Mouse (Mus musculus): Measurements from ENCODE around the gene Card19. TPM values are rescaled to one million over a fixed set of nuclear protein-coding genes. Genes with fewer than 3 reads are reported as not detected.

Gene Card19
- polyA plus RNA-seq, 1 experiment from 2014 or later: 26.2 TPM

GRCm38 (mm10) chr13:49163645-49164044, 52.2 kb downstream of the Card19 start:
- H3K27me3 ChIP-seq (replicated peaks; ENCODE audit: control insufficient read depth, insufficient read depth, low read length): peaks cover 6% of the 10 kb centered on the region; the same call in 1 of the 2 replicates
- H3K4me2 ChIP-seq: no peak overlapping the region
- no peaks in the 10 kb centered on the region for H3K9me3 ChIP-seq (ENCODE audit: control insufficient read depth, low read length)
- no peak for DNase-seq (ENCODE audit: low spot score)
- H3K4me3 ChIP-seq (ENCODE audit: low read depth, low read length): no peak overlapping the region
- H3K36me3 ChIP-seq (ENCODE audit: control insufficient read depth, insufficient read depth, low read length): no peaks in the 10 kb centered on the region
- H3K9ac ChIP-seq (ENCODE audit: low read depth, low read length): no peak overlapping the region
- no peak for ATAC-seq (replicated peaks; ENCODE audit: low FRiP score)
- H3K27ac ChIP-seq (ENCODE audit: low read depth, low read length): no peak overlapping the region
- no peaks in the 10 kb centered on the region for H3K4me1 ChIP-seq (replicated peaks; ENCODE audit: control insufficient read depth, insufficient read depth, low read length)
- WGBS: 29% methylated on average over 7 of the region's 7 CpGs

- Histone ChIP-seq H3K27ac (ENCODE audit: low read depth, low read length) (no peak overlapping the region), H3K36me3 (ENCODE audit: control insufficient read depth, insufficient read depth, low read length) (no peaks in the 10 kb centered on the region), H3K27me3 (replicated peaks; ENCODE audit: control insufficient read depth, insufficient read depth, low read length) (peaks cover 6% of the 10 kb centered on the region; the same call in 1 of the 2 replicates), H3K9ac (ENCODE audit: low read depth, low read length) (no peak overlapping the region), H3K4me3 (ENCODE audit: low read depth, low read length) (no peak overlapping the region), H3K4me1 (replicated peaks; ENCODE audit: control insufficient read depth, insufficient read depth, low read length) (no peaks in the 10 kb centered on the region), H3K4me2 (no peak overlapping the region), H3K9me3 (ENCODE audit: control insufficient read depth, low read length) (no peaks in the 10 kb centered on the region)
- no peak for DNase-seq (ENCODE audit: low spot score)
- no peak for ATAC-seq (replicated peaks; ENCODE audit: low FRiP score)
- 42% methylated on average over 4 of the region's 4 CpGs for WGBS
These were observed 53.1 kb downstream of the Card19 start for GRCm38 (mm10) chr13:49162722-49163121.

- ATAC-seq (replicated peaks; ENCODE audit: low FRiP score) (no peak), DNase-seq (ENCODE audit: low spot score) (no peak)
- H3K27ac ChIP-seq (ENCODE audit: low read depth, low read length): no peak overlapping the region
- no peak overlapping the region for H3K9ac ChIP-seq (ENCODE audit: low read depth, low read length)
- H3K4me3 ChIP-seq (ENCODE audit: low read depth, low read length): no peak overlapping the region
- H3K36me3 ChIP-seq (ENCODE audit: control insufficient read depth, insufficient read depth, low read length): no peaks in the 10 kb centered on the region
- H3K4me1 ChIP-seq (replicated peaks; ENCODE audit: control insufficient read depth, insufficient read depth, low read length): no peaks in the 10 kb centered on the region
- H3K4me2 ChIP-seq: no peak overlapping the region
- WGBS: 56% methylated on average over 2 of the region's 2 CpGs
- peaks cover 6% of the 10 kb centered on the region; the same call in 1 of the 2 replicates for H3K27me3 ChIP-seq (replicated peaks; ENCODE audit: control insufficient read depth, insufficient read depth, low read length)
- H3K9me3 ChIP-seq (ENCODE audit: control insufficient read depth, low read length): no peaks in the 10 kb centered on the region
These were observed 54.6 kb downstream of the Card19 start for GRCm38 (mm10) chr13:49161236-49161635.

GRCm38 (mm10) chr13:49158040-49158713, 57.7 kb downstream of the Card19 start:
- peaks cover 3% of the 10 kb centered on the region; the same call in 1 of the 2 replicates for H3K27me3 ChIP-seq (replicated peaks; ENCODE audit: control insufficient read depth, insufficient read depth, low read length)
- no peak overlapping the region for H3K4me2 ChIP-seq
- no peak overlapping the region for H3K27ac ChIP-seq (ENCODE audit: low read depth, low read length)
- ATAC-seq (replicated peaks; ENCODE audit: low FRiP score) (no peak), DNase-seq (ENCODE audit: low spot score) (no peak)
- no peaks in the 10 kb centered on the region for H3K36me3 ChIP-seq (ENCODE audit: control insufficient read depth, insufficient read depth, low read length)
- H3K9ac ChIP-seq (ENCODE audit: low read depth, low read length): no peak overlapping the region
- H3K4me1 ChIP-seq (replicated peaks; ENCODE audit: control insufficient read depth, insufficient read depth, low read length): no peaks in the 10 kb centered on the region
- H3K4me3 ChIP-seq (ENCODE audit: low read depth, low read length): no peak overlapping the region
- H3K9me3 ChIP-seq (ENCODE audit: control insufficient read depth, low read length): no peaks in the 10 kb centered on the region
- WGBS: 72% methylated on average over 10 of the region's 10 CpGs

GRCm38 (mm10) chr13:49156645-49157044, 59.2 kb downstream of the Card19 start:
- 68% methylated on average over 4 of the region's 4 CpGs for WGBS
- Histone ChIP-seq H3K4me1 (replicated peaks; ENCODE audit: control insufficient read depth, insufficient read depth, low read length) (no peaks in the 10 kb centered on the region), H3K4me3 (ENCODE audit: low read depth, low read length) (no peak overlapping the region), H3K27me3 (replicated peaks; ENCODE audit: control insufficient read depth, insufficient read depth, low read length) (no peaks in the 10 kb centered on the region), H3K9ac (ENCODE audit: low read depth, low read length) (no peak overlapping the region), H3K9me3 (ENCODE audit: control insufficient read depth, low read length) (no peaks in the 10 kb centered on the region), H3K36me3 (ENCODE audit: control insufficient read depth, insufficient read depth, low read length) (no peaks in the 10 kb centered on the region), H3K4me2 (no peak overlapping the region), H3K27ac (ENCODE audit: low read depth, low read length) (no peak overlapping the region)
- no peak for DNase-seq (ENCODE audit: low spot score)
- ATAC-seq (replicated peaks; ENCODE audit: low FRiP score): no peak

- H3K27ac ChIP-seq (ENCODE audit: low read depth, low read length): no peak overlapping the region
These were observed 61.2 kb downstream of the Card19 start for GRCm38 (mm10) chr13:49154621-49155020.

GRCm38 (mm10) chr13:49154028-49154427, 61.8 kb downstream of the Card19 start:
- no peaks in the 10 kb centered on the region for H3K36me3 ChIP-seq (ENCODE audit: control insufficient read depth, insufficient read depth, low read length)
- ATAC-seq (replicated peaks; ENCODE audit: low FRiP score) (no peak), DNase-seq (ENCODE audit: low spot score) (no peak)
- H3K27me3 ChIP-seq (replicated peaks; ENCODE audit: control insufficient read depth, insufficient read depth, low read length): peaks cover 16% of the 10 kb centered on the region
- H3K4me3 ChIP-seq (ENCODE audit: low read depth, low read length): no peak overlapping the region
- no peak overlapping the region for H3K9ac ChIP-seq (ENCODE audit: low read depth, low read length)
- no peaks in the 10 kb centered on the region for H3K9me3 ChIP-seq (ENCODE audit: control insufficient read depth, low read length)
- H3K4me1 ChIP-seq (replicated peaks; ENCODE audit: control insufficient read depth, insufficient read depth, low read length): no peaks in the 10 kb centered on the region
- WGBS: 76% methylated on average over 10 of the region's 10 CpGs
- H3K27ac ChIP-seq (ENCODE audit: low read depth, low read length): no peak overlapping the region
- no peak overlapping the region for H3K4me2 ChIP-seq

More at GRCm38 (mm10) chr13:49154621-49155020, 61.2 kb downstream of the Card19 start:
- H3K27me3 ChIP-seq (replicated peaks; ENCODE audit: control insufficient read depth, insufficient read depth, low read length): peaks cover 10% of the 10 kb centered on the region; the same call in 1 of the 2 replicates
- no peaks in the 10 kb centered on the region for H3K36me3 ChIP-seq (ENCODE audit: control insufficient read depth, insufficient read depth, low read length)
- ATAC-seq (replicated peaks; ENCODE audit: low FRiP score) (no peak), DNase-seq (ENCODE audit: low spot score) (no peak)
- H3K4me1 ChIP-seq (replicated peaks; ENCODE audit: control insufficient read depth, insufficient read depth, low read length): no peaks in the 10 kb centered on the region
- WGBS: 63% methylated on average over 7 of the region's 7 CpGs
- no peaks in the 10 kb centered on the region for H3K9me3 ChIP-seq (ENCODE audit: control insufficient read depth, low read length)
- no peak overlapping the region for H3K4me3 ChIP-seq (ENCODE audit: low read depth, low read length)
- H3K4me2 ChIP-seq: no peak overlapping the region
- no peak overlapping the region for H3K9ac ChIP-seq (ENCODE audit: low read depth, low read length)
